Mouse (Mus musculus): ENCODE data around the gene Rnf19b.

DNA sequence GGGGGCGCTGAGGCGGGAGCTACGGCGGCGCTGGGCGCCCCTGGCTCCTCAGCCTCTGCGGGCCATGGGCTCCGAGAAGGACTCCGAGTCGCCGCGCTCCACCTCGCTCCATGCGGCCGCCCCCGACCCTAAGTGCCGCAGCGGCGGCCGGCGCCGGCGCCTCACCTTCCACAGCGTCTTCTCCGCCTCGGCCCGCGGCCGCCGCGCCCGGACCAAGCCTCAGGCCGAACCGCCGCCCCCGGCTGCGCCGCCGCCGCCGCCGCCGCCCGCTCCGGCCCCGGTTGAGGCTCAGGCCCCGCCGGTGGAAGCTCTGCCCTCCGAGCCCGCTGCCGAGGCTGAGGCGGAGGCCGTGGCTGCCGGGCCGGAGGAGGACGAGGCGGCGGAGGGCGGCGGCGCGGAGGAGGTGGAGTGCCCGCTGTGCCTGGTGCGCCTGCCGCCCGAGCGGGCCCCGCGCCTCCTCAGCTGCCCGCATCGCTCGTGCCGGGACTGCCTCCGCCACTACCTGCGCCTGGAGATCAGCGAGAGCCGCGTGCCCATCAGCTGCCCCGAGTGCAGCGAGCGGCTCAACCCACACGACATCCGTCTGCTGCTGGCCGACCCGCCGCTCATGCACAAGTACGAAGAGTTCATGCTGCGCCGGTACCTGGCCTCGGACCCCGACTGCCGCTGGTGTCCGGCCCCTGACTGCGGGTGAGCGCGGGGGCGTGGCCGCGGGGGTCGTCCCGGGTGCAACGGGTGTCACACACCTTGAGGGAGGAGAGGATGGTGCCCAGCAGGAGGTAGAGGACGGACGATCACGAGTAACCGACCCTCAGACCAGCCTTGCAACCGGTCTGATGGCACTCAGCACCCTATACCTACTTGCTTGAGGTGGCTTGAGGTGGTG lies at the start of gene Rnf19b:
- TF ChIP-seq POLR2A (IDR thresholded peaks at IDR 0.05; ENCODE audit: low read depth, low read length): no peak
- TF ChIP-seq CTCF (conservative IDR thresholded peaks at IDR 0.05 in 1 of 2, IDR thresholded peaks at IDR 0.05 in 1 of 2; ENCODE audit: low read depth in 2 of 2, low read length in 2 of 2): no peak

Measured in CH12.LX (cell line).